Mouse (Mus musculus) B cell, adult 2 months (primary cell): ENCODE measurements around the gene Dusp22.

Source experiments
- DNase-seq, 2 experiments: peaks; one replicate each; pipeline ENCODE4 v3.0.0; 2022

Dusp22 gene

DNA sequence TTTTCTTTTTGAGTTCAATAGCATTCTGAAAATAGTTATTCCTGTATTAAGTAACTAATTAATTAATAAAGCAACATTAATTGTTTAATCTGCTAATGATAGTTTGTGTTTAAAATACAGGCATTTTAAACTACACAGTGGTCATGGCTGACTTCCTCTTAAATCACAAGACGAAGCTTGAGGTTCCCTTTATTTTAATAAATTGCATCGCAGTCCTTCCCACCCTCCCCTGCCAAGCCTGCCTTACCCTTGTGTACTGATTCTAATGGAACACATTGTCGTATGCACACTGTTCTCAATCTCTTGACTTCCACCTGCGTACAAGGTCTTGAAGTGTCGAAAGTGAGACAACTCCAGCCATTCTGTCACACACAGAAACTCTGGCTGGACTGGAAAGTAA is 14.1 kb downstream of the Dusp22 start:
- peak; percentile 35 to 45 for DNase-seq

DNA sequence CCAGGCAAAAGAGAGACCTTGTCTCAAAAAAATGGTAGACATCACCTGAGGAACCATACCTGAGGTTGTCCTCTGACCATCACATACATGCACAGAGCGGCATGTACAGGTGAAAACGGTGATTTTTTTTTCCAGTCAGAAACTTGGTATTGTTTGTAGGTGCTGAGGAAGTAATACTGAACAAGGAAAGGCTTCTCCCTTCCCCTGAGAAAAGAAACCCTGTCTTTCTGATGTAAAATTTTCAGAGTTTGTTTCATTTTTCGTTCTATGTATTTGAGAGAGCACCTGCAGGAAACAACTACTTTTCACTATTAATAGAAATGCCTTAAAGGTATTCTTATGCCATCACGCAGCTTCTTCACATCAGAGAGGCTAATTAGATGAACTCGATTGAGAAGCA is 19.0 kb downstream of the Dusp22 start:
- no peak for DNase-seq

DNA sequence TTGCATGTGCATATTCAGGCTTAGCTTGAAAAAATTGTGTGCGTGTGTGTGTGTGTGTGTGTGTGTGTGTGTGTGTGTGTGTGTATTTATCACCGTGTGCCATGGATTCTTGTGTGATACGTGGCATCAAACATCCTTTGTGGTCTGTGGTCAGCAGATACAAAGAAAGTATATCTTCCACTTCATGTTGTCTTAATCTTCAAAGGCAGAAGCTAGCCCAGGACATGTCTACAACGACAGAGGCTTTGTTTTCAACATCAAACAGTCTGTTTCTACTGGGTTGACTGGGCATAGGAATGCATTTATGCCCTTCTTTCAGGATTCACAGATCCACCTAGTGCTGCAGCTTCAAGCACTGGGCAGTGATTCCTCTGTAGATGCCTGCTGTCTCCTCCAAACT is 22.1 kb downstream of the Dusp22 start:
- DNase-seq: no peak

DNA sequence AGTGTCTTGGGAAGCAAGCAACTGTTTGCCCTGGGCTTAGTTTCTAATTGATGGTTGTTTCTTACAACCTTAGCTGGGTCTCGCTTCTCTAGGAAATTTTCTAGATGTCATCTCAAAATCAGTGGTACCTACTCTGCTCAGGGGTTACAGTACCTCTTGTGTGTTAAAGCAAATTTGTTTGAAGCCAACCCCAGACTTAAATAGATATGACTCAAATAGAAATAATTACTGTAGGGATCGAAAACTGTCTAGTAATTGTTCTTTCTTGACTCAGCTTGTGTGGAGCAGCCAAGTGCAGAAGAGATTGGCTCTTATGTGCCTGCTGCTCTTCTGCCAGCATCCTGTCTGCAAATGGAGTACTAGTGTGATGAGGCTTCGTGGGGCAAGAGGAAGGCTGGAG is 22.5 kb downstream of the Dusp22 start:
- DNase-seq: no peak

DNA sequence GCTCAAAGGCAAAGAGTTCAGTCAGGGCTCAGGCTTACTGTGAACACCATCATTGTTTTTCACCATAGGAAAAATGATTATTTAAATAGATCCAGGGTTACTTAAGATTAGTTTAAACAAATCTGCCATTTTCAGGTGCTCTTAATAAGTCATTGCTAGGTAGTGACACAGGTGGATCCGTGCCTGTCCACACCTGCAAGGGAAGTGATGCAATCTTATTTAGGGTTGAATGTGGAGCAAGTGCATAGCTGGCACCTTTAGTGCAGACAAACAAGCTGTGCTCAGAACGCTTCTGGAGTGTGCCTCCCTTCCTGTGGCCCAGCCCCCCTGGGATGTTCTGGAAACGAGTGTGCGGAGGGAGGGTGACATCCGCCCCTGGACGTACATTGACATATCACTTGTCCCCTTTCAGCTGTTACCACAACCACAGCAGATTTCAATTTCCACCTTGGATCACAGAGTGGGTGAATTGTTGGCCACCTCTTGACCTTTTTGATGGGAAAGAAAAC is 24.9 kb downstream of the Dusp22 start:
- DNase-seq: no peak

DNA sequence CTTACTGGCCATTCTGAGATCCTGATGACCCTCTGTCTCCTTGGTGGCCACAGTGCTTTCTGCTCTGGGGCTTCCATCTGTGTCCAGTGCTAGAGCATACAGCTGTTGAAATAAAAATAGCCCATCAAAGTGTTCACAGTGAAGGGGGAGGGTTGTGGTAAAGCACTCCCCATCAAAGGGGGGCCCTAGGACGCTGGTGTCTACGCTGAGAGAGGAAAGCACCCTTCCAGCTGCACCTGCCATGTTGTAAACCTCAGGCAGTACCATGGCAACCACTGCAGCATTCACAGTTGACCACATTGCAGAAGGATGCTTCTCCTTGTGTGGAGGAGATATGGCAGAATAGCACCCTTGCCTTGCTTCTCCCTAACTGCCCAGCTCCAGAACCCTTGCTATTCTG is 26.2 kb downstream of the Dusp22 start:
- peak; percentile 47 to 56 for DNase-seq

DNA sequence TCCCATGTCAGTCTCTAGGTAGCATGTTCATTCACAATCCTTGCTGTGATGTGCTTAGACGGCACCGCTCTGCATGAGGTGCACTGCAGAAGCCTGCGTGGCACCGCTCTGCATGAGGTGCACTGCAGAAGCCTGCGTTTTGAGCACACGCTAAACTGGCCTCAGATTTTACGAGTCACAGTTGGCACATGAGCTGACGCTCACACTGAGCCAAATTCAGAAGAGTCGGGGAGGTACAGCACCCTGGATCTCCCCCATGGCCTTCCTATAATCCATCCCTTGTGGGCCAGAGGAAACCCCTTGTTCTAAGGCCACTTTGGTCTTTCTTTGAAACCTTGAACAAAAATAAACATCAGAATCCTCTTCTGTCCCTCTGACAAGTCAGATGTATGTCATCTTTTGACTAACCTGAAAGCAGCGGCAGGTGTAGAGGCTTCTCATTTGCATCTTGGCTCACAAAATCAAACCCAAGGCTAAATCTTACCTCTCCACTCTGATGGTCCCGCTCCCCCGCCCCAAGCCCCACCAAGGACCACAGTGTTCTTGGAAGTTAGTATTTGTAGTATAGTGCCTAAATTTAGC is 28.3 kb downstream of the Dusp22 start:
- no peak for DNase-seq

DNA sequence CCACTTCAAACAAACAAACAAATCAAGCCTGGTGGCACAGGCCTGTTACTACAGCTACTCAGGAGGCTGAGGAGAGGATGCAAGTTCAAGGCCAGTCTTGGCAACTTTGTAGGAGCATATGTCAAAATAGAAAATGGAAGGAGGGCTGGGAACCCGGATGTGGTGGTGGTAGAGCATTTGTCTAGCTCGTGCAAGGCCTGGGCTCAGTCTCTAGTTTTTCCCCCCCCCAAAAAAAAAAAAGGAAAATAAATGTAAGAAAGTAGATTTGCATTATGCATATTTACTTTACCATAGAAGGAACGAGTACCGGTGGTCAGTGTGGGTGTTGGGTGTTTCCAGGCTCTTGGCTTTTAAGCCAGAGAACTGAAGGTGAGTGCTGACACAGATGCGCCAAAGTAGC is 29.7 kb downstream of the Dusp22 start:
- DNase-seq: no peak

DNA sequence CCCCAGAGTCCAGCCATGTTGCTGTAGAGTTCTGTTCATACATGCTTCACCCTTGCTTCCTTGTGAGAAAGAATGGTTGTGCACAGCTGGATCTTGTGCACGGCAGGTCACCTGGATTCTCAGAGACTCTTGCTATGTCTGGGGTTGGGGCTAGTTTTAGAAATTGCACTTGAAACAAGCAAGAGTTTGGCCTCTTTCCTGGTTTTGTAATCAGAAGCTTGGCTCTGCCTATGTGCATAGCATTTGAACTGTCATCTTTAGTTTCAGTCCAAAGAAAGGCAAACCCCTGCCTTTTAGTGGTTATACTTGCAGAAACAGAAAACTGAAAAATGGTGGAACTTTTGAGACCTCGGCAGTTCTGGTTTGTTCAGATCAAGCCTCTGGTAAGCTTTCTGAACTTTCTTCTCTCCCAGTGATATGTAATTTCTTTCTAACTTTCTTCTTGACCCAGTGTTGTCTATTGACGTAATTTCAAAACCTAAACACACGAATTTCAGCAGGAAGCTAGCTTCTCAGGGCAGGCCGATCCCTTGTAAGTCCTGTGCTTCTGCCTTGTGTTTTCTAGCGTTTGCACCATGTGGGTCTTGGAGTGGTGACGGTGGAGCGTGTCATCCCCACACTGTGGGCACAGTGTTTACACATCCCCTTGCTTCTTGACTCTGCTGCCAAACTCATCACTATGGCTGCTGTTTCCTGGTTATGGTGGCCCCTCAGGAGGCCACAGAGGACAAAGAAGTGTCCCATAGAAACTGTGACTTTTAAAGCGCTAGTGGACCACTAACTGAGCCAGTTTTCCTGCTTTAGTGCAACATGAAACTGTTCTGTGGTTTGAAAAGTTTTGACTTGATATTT is 31.9 kb downstream of the Dusp22 start:
- no peak for DNase-seq

DNA sequence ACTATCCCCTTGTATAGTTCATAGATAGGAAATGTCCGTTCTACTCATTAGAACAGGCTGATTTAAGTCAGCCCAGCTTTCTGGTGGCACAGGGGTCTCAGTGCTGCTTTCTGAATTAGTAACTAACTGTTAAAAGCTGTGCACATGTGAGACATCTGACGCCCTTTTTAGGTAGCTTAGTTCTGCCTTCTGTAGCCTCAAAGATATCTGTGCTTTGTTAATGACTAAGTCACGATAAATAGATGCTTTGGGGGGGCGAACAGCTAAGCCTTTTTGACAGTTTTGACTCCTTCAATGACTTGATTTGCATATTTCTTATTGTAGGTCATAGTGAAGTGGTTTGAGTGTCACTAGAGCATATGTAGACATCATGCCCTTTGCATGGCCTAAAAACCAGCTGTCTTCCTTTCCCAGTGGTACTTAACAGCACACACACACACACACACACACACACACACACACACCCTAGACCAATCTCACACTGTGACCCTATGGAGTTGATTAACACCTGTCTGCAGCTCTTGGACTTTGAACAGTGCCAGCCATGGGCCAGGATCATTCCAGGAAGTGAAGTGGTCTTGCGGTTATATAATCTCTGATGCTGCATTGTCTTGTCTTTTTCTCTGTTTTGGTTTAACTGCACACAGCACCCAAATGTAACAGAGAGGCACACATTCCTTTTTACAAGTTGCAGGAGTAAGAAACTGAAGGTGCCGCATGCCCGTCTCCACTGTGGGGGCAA is 33.0 kb downstream of the Dusp22 start:
- DNase-seq: peak; percentile 36 to 46

DNA sequence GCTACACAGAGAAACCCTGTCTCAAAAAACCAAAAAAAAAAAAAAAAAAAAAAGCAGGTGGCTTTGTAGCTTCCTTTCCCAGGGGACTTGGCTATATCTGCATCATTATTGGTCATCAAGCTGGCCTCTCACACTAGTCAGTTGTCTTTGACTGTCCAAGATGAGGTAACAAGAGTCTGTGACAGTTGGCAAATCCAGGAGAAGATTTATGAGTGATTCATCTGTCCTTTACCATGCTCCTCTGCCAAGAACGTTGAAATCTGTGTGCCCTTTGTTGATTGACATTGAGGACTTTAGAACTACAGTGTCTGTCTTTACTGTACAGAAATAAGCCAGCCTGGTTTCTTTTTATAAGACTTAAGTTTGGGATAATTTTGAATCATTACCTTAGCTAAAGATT is 35.4 kb downstream of the Dusp22 start:
- DNase-seq: no peak

DNA sequence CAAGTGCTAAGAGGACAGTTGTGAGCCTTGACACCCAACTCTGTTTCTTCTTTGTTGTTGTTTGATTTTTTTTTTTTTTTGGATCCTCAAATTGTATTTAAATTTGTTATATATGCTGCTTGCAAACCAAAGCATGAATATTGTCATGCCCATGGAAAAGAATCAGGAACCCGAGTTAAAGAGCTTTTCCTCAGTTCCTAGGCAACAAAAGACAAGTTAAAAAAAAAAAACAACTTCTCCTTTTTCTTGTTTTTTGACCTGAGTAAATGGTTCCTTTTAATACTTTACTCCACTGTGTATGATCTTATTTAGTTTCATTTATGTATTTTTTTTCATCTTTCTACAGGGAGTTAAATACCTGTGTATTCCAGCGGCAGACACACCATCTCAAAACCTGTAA is 36.1 kb downstream of the Dusp22 start:
- no peak for DNase-seq

DNA sequence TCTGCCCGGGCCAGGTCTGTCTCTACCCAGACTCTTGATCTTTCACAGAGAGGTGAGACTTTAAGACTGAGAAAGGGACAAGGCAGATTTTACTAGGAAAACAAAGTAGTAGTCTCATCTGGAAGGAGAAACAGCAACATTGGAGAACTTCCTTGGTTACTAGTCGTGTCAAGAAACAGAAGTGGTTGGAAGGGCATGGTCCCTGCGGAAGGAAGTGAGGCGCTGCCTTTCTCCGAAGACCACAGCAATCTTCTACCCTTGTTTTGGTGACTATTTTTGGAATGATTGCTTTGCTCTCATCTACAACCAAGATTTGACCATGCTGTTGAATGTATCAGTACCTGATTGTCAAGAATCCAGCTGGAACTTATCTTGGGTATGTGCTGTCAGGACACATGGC is 38.1 kb downstream of the Dusp22 start:
- peak in 1 of 2 experiments; percentile 16 for DNase-seq

DNA sequence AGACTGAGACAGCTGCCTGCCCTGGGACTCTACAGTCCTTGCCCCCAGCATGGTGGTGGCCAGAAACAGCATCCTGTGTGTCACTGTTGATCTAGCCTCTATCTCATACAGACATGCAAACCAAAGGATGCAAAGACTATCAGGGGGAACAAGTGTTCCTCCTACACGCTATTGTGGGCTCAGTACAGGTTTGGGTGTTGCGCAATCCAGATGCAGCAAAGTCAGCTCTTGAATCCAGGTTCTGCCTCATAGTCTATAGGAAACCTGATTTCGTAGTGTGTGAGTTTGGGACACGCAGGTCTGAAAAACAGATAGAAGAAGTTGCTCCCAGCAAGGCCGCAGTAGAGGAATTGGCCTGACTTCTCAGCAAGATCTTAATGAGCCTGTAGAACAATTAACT is 42.9 kb downstream of the Dusp22 start:
- no peak for DNase-seq

DNA sequence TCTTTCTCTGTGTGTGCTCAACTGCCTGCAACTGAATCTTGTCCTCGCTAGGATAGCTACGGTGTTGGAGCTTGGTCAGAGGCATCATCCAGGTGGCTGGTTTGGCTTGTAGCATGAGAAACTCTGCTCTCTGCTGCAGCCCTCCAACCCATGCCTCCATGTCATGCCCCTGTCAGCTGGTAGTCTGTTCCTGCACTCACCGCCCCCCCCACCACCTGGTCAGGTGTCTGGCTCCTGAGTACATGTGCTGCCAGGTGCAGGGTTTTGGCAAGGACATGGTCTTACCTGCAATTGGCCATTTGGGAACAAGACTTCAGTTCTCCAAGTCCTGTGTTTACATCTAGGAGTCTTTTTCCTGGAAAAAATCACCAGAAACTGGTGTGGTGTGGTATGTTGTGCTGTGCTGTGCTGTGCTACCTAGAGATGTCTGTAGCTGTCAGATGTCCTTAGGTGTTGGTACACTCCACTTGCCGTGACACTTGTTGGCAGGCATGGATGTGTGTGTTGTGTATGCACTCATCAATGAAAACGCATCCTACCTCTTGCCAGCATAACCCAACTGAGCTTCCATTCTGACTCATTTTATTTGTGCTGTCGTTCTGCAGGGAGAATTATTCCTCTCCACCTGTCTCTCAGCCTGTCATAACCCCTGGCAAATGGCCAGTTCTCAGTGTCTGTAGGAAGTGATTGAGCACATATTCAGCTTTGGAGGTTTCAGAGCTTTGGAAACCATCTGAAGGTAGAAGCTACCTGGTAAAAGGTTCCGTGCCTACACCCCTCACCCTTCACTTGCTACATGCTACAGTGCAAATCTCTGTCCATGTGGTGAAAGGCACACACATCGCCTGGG is 44.7 kb downstream of the Dusp22 start:
- no peak for DNase-seq

DNA sequence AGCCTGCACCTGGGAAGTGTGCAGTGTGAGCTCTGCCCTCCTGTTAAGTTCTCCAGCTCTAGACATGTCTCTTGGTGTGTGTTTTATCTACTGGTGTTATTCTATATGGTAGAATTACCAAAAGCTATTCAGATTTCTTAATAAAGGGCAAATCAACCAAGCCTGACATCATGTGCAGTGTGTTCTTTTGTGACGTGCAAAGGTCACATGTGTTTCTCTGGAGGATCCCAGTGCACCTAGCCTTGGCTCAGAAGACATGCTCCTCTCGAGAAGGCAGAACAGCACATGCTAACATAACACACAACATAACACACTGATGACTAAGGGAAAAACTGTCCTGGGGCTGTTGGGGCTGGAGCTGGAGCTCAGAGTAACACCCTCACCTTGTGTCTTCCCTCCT is 51.3 kb downstream of the Dusp22 start:
- DNase-seq: no peak

DNA sequence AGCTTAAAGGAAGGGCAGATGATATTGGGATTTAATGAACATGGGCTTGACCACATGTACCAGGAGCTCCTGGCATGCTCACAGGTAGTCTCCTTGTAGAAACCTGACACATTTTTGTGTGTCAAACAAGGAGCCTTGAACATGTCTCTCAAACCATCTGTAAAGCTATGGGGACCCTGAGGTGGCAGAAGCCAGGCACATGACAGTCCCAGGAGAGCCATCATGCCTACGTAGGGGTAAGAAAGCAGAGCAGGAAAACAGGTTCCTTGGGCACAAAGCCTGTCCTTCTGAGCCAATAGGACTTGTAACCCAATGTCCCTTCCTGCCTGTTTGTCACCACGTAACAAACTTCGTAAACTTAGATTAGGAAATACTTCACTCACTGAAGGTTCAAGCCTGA is 51.9 kb downstream of the Dusp22 start:
- no peak for DNase-seq

DNA sequence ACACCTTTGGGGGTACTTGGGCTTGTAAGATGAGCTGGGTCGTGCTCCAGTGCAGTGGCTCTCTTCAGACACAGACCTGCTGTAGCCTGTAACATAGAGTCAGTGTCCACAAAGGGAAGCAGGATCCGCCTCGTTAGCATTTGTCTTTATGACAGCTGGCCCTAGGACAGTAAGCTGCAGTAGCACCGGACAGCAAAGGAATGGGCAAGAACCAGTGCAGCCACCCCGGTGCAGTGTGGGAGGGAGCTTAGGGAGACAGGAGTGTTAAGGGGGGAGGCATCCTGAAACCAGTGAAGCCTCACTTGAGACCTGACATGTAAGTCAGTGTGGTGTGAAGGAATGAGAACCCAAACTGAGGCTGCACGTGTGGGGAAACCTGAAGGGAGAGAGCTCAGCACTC is 52.5 kb downstream of the Dusp22 start:
- DNase-seq: no peak

DNA sequence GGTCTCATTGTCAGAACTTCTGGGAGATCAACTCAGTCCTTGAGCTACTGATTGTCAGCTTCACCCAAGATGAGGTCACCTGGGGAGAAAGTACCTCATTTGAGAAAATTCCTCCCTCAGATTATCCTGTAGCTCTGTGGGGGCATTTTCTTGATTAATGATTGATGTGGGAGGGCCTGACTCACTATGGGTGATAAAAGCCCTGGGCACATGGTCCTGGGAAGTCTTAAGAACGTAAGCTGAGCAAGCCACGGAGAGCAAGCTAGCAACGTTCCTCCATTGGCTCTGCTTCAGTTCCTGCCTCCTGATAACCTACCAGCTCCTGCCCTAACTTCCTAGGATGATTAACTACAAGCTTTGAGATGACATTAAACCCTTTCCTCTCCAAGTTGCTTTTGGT is 53.8 kb downstream of the Dusp22 start:
- DNase-seq: no peak

DNA sequence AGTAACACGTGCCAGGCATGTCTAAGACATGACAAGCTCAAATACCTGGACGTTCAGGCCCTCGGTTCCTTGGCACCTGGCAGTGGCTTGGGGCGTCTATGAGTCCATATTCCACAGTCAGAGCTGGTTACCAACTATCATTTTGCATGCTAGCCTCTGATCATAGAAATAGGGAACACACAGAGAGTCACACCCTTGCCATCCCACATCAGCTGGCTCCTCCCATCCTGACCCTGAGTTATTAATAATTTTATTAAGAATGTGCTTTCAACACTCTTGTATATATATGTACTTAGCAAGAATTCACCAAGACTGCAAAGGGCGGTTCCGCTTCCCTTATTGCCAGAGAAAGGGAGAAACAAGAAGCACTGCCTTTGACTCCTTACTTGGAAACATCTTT is 54.8 kb downstream of the Dusp22 start:
- no peak for DNase-seq

DNA sequence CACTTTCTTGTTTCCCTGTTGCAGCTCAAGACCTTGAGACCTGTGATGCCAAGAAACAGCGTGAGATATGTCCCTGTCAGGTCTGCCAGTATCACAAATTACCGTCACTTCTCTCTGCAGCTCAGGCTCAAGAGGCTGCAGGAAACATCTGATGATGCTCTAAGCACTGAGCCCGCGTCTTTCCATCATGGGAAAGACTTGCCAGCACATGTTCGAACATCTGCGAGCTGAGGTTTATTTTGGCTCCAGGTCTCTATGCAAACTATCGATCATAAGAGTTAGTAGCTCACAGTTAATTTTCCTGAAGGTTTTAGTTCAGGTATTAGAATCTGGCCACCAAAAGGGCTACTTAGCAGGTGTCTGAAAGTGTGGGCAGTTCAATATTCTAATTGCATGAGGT is 55.3 kb downstream of the Dusp22 start:
- no peak for DNase-seq

DNA sequence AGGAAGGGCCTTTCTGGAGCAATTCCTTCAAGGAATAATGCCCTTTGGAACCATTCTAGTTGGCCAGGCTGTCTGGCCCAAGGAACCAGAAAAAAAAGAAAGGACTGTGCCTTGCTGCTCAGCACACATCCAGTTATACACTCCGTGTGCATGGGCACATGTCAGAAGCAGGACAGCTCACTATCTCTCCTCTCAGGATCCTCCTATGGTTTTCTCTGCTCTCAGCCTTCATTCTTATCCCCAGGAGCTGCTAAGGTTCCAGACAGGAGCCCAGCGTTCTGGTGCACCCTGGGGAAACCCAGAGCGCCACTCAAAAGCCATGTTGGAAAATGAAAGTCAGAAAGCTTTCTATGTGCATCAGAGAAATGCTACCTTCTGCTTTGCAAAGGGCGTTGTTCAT is 55.8 kb downstream of the Dusp22 start:
- no peak for DNase-seq

DNA sequence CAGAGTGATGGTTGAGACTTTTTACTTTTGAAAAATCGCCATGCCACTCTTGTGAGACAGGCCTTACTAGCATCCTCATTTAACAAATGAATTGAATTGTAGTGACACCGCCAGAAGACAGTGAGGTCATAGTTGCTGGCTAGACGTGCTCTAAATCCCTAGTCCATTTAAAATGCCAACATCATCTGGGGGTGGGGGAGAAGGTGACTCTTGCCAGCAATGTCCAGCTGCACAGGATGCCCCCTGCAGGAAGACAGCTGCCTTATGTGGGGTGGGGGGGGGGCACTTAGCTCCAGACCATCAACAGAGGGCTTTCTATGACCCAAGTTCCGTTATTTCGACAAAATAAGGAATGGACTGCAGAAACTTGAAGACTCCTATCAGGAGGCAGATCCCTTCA is 56.8 kb downstream of the Dusp22 start:
- DNase-seq: no peak
